Comparison of ENCODE assay signal across 8 mouse cellular contexts in genomic region chr15:27923280-27923986, GRCm38 (mm10).
DNase-seq lines count a peak whose midpoint lies in the region; ATAC-seq and TF ChIP-seq lines count a peak whose summit lies in the region.

No protein-coding gene starts in this region.

- 0 out of 2 replicates have a peak, but pooled peaks have one; percentile 50 for TF ChIP-seq EP300 in heart, adult 2 months (IDR thresholded peaks at IDR 0.05; ENCODE audit: insufficient read depth, low read depth, low read length)

- no peaks in the 10 kb centered on the region for H3K36me3 ChIP-seq in embryonic facial prominence, embryonic 13.5 days
- peaks cover 3% of the 10 kb centered on the region for H3K36me3 ChIP-seq in heart, adult 2 months (ENCODE audit: control insufficient read depth, insufficient read depth, low read length)
- H3K36me3 ChIP-seq in kidney, adult 2 months (ENCODE audit: control insufficient read depth, insufficient read depth, low read length): no peaks in the 10 kb centered on the region
- H3K36me3 ChIP-seq in limb, embryonic 15.5 days: no peaks in the 10 kb centered on the region
- H3K36me3 ChIP-seq in midbrain, embryonic 16.5 days (ENCODE audit: control insufficient read depth, insufficient read depth, low read length): no peaks in the 10 kb centered on the region
- no peaks in the 10 kb centered on the region for H3K36me3 ChIP-seq in splenic B cell, adult 2 months (ENCODE audit: control insufficient read depth, insufficient read depth, low read length, poor library complexity, severe bottlenecking)

- peaks cover 73% of the 10 kb centered on the region for H3K4me1 ChIP-seq in embryonic facial prominence, embryonic 13.5 days
- peaks cover 26% of the 10 kb centered on the region for H3K4me1 ChIP-seq in heart, adult 2 months (ENCODE audit: control insufficient read depth, insufficient read depth, low read length)
- H3K4me1 ChIP-seq in kidney, adult 2 months (ENCODE audit: control insufficient read depth, insufficient read depth, low read length): peaks cover 28% of the 10 kb centered on the region
- H3K4me1 ChIP-seq in limb, embryonic 15.5 days: peaks cover 47% of the 10 kb centered on the region
- peaks cover 55% of the 10 kb centered on the region for H3K4me1 ChIP-seq in midbrain, embryonic 16.5 days (ENCODE audit: control insufficient read depth, insufficient read depth, low read length)

- peaks cover 4% of the 10 kb centered on the region; the same call in 1 of the 2 replicates for H3K79me2 ChIP-seq in heart, adult 2 months (replicated peaks; ENCODE audit: control insufficient read depth, insufficient read depth, low read length)

- TF ChIP-seq CTCF in heart, adult 2 months (IDR thresholded peaks at IDR 0.05): peak; percentile 50
- TF ChIP-seq CTCF in kidney, adult 2 months (conservative IDR thresholded peaks at IDR 0.05; ENCODE audit: insufficient read depth, insufficient read length, low read depth, low read length): peak; percentile 26; the same call in 1 of the 2 replicates

- peak overlapping the region; percentile 63 for H3K4me2 ChIP-seq in embryonic facial prominence, embryonic 13.5 days
- H3K4me2 ChIP-seq in limb, embryonic 15.5 days: peak overlapping the region; percentile 54
- peak overlapping the region; percentile 71 for H3K4me2 ChIP-seq in midbrain, embryonic 16.5 days (ENCODE audit: low read length)

- peak; percentile 48 for DNase-seq in A20 (ENCODE audit: low read depth, low spot score)
- peak; percentile 80 for DNase-seq in adrenal gland, postnatal 25 days
- peak; percentile 80 to 88 for DNase-seq in heart, adult 2 months
- DNase-seq in kidney, adult 2 months: peak; percentile 91
- peak; percentile 85 for DNase-seq in splenic B cell, adult 2 months (ENCODE audit: low read depth, low spot score)

- no peaks in the 10 kb centered on the region for H3K9me3 ChIP-seq in embryonic facial prominence, embryonic 13.5 days
- H3K9me3 ChIP-seq in limb, embryonic 15.5 days: no peaks in the 10 kb centered on the region
- H3K9me3 ChIP-seq in midbrain, embryonic 16.5 days (replicated peaks; ENCODE audit: control insufficient read depth, low read length, poor library complexity, severe bottlenecking): no peaks in the 10 kb centered on the region

- 4% methylated on average over 21 of the region's 21 CpGs for WGBS in embryonic facial prominence, embryonic 13.5 days
- WGBS in heart, adult 2 months: 7% methylated on average over 21 of the region's 21 CpGs
- WGBS in kidney, adult 2 months: 6% methylated on average over 21 of the region's 21 CpGs
- 5% methylated on average over 21 of the region's 21 CpGs for WGBS in limb, embryonic 15.5 days
- WGBS in midbrain, embryonic 16.5 days: 5% methylated on average over 21 of the region's 21 CpGs

- intact Hi-C loops in heart, adult 2 months (cut with DNase I): loop anchor here (1.0 to 2.0 kb wide), 2 partner anchors 103 to 235 kb away; no protein-coding TSS in a partner anchor

- H3K4me3 ChIP-seq in embryonic facial prominence, embryonic 13.5 days: peak overlapping the region; percentile 32
- H3K4me3 ChIP-seq in heart, adult 2 months: peak overlapping the region; percentile 14; the same call in 1 of the 2 replicates
- H3K4me3 ChIP-seq in kidney, adult 2 months (ENCODE audit: insufficient read depth, low read depth, low read length): no peak overlapping the region
- peak overlapping the region; percentile 35 for H3K4me3 ChIP-seq in limb, embryonic 15.5 days
- H3K4me3 ChIP-seq in midbrain, embryonic 16.5 days (ENCODE audit: low read depth, low read length): peak overlapping the region; percentile 35

- TF ChIP-seq POLR2A in heart, adult 2 months (IDR thresholded peaks at IDR 0.05; ENCODE audit: insufficient read depth, low read depth, low read length): no peak
- TF ChIP-seq POLR2A in kidney, adult 2 months (IDR thresholded peaks at IDR 0.05; ENCODE audit: low read depth, low read length): no peak

- H3K27me3 ChIP-seq in embryonic facial prominence, embryonic 13.5 days: no peaks in the 10 kb centered on the region
- H3K27me3 ChIP-seq in heart, adult 2 months (ENCODE audit: control insufficient read depth, insufficient read depth, low read length): no peaks in the 10 kb centered on the region
- H3K27me3 ChIP-seq in kidney, adult 2 months (replicated peaks; ENCODE audit: control insufficient read depth, insufficient read depth, low read length): no peaks in the 10 kb centered on the region
- no peaks in the 10 kb centered on the region for H3K27me3 ChIP-seq in limb, embryonic 15.5 days
- H3K27me3 ChIP-seq in midbrain, embryonic 16.5 days (ENCODE audit: control insufficient read depth, insufficient read depth, low read depth, low read length): no peaks in the 10 kb centered on the region
- H3K27me3 ChIP-seq in splenic B cell, adult 2 months (ENCODE audit: control insufficient read depth, insufficient read depth, low read length, poor library complexity, severe bottlenecking): no peaks in the 10 kb centered on the region

- peak; percentile 81 for ATAC-seq in embryonic facial prominence, embryonic 13.5 days (ENCODE audit: insufficient number of reproducible peaks, insufficient read depth, low FRiP score, low TSS enrichment, low read depth)
- ATAC-seq in limb, embryonic 15.5 days (ENCODE audit: insufficient number of reproducible peaks, low FRiP score, low TSS enrichment, low read depth): peak; percentile 71
- peak; percentile 94 for ATAC-seq in midbrain, embryonic 16.5 days

- no peak overlapping the region for H3K27ac ChIP-seq in embryonic facial prominence, embryonic 13.5 days
- H3K27ac ChIP-seq in heart, adult 2 months: peak overlapping the region; percentile 51
- H3K27ac ChIP-seq in kidney, adult 2 months (ENCODE audit: insufficient read depth, low read depth, low read length): no peak overlapping the region
- H3K27ac ChIP-seq in limb, embryonic 15.5 days: no peak overlapping the region
- H3K27ac ChIP-seq in midbrain, embryonic 16.5 days (ENCODE audit: low read length): peak overlapping the region; percentile 89

- H3K9ac ChIP-seq in embryonic facial prominence, embryonic 13.5 days: no peak overlapping the region
- H3K9ac ChIP-seq in heart, adult 2 months (ENCODE audit: low read depth, low read length): 0 out of 2 replicates have a peak overlapping the region, but pooled peaks have one; percentile 29
- H3K9ac ChIP-seq in limb, embryonic 15.5 days: 0 out of 2 replicates have a peak overlapping the region, but pooled peaks have one; percentile 7
- H3K9ac ChIP-seq in midbrain, embryonic 16.5 days (ENCODE audit: low read depth, low read length): peak overlapping the region; percentile 64

Comparison
In these comparisons a context has a peak if more than half of its experiments do, and no peak if none do; other contexts are left out.
1. H3K27ac ChIP-seq: peak in heart, adult 2 months (single experiment) and midbrain, embryonic 16.5 days (single experiment); none in embryonic facial prominence, embryonic 13.5 days (single experiment), kidney, adult 2 months (single experiment) and limb, embryonic 15.5 days (single experiment).
2. Peak in every context shown above with its lines, with median percentiles within 50 percentile points of each other: DNase-seq, ATAC-seq and H3K4me2 ChIP-seq.